Mouse (Mus musculus) MEL (cell line): ENCODE measurements around the gene Rcan1. TPM values are rescaled to one million over a fixed set of nuclear protein-coding genes. Genes with fewer than 3 reads are reported as not detected.
"Not testable (repeated sequence)": the region's sequence is repeated elsewhere in the genome, so short reads cannot be mapped to it uniquely, and the experiment has no call there.

Source experiments
- DNase-seq: peaks from one replicate; pipeline ENCODE4 v3.0.0; 2011; ENCODE audit warnings: low read depth, low spot score
- H3K27ac ChIP-seq: 2 replicates; pipeline ENCODE4 v1.5.1; 2012; ENCODE audit warnings: low read depth, mild to moderate bottlenecking, control low read depth, low read length, moderate library complexity; ENCODE audit not compliant: control insufficient read depth
- H3K27me3 ChIP-seq, 2 experiments: fragments of 150-350 bp in 1 of 2; sonication (generic) in 1 of 2; 2 replicates each; pipeline ENCODE4 v1.6.1; 2012; ENCODE audit warnings: low read length in 2 of 2, mild to moderate bottlenecking in 2 of 2, improper control_type of control experiment in 1 of 2, moderate library complexity in 1 of 2; ENCODE audit not compliant: insufficient read depth in 2 of 2, control insufficient read depth in 1 of 2
- H3K36me3 ChIP-seq, 2 experiments: 2 replicates each; pipeline ENCODE4 v1.6.1; 2012 to 2014; ENCODE audit warnings: low read length in 2 of 2, improper control_type of control experiment in 1 of 2, inconsistent platforms in 1 of 2, mild to moderate bottlenecking in 1 of 2; ENCODE audit not compliant: insufficient read depth in 2 of 2, control insufficient read depth in 1 of 2
- H3K4me1 ChIP-seq, 2 experiments: fragments of 150-350 bp in 1 of 2; sonication (generic) in 1 of 2; 2 replicates each; pipeline ENCODE4 v1.6.1; 2012; ENCODE audit warnings: low read length in 2 of 2, improper control_type of control experiment in 1 of 2, mild to moderate bottlenecking in 1 of 2; ENCODE audit not compliant: insufficient read depth in 2 of 2, control insufficient read depth in 1 of 2
- H3K4me3 ChIP-seq, 2 experiments: fragments of 150-350 bp in 1 of 2; sonication (generic) in 1 of 2; 2 replicates each; pipeline ENCODE4 v1.5.1; 2012; ENCODE audit warnings: low read depth in 2 of 2, low read length in 2 of 2, mild to moderate bottlenecking in 2 of 2, moderate library complexity in 2 of 2, control low read depth in 1 of 2, improper control_type of control experiment in 1 of 2; ENCODE audit not compliant: control insufficient read depth in 1 of 2, insufficient read depth in 1 of 2
- H3K79me2 ChIP-seq: 2 replicates; pipeline ENCODE4 v1.6.1; 2012; ENCODE audit warnings: mild to moderate bottlenecking, low read length, moderate library complexity; ENCODE audit not compliant: control insufficient read depth, poor library complexity, insufficient read depth
- H3K9ac ChIP-seq: 2 replicates; pipeline ENCODE4 v1.6.1; 2012; ENCODE audit warnings: low read depth, mild to moderate bottlenecking, control low read depth, low read length, moderate library complexity; ENCODE audit not compliant: control insufficient read depth, poor library complexity, severe bottlenecking
- H3K9me3 ChIP-seq: fragments of 150-350 bp; sonication (generic); replicated peaks from 2 replicates; pipeline ENCODE4 v1.6.1; 2012; ENCODE audit warnings: mild to moderate bottlenecking, low read length, improper control_type of control experiment, moderate library complexity; ENCODE audit not compliant: insufficient read depth
- CTCF ChIP-seq, 3 experiments: IDR thresholded peaks in 2 of 3; conservative IDR thresholded peaks in 1 of 3; 2 replicates each; pipeline ENCODE4 v1.5.1; 2011 to 2012; ENCODE audit warnings: low read length in 3 of 3, low read depth in 2 of 3, mild to moderate bottlenecking in 2 of 3, improper control_type of control experiment in 1 of 3, inconsistent platforms in 1 of 3, mixed read lengths in 1 of 3, moderate library complexity in 1 of 3; ENCODE audit not compliant: control insufficient read depth in 1 of 3, insufficient read depth in 1 of 3, poor library complexity in 1 of 3, severe bottlenecking in 1 of 3
- GABPA ChIP-seq: IDR thresholded peaks from 2 replicates; pipeline ENCODE4 v1.6.1; 2012; ENCODE audit warnings: low read depth, mild to moderate bottlenecking, inconsistent platforms, low read length, improper control_type of control experiment, moderate library complexity
- MAFK ChIP-seq: IDR thresholded peaks from 2 replicates; pipeline ENCODE4 v1.6.1; 2011; ENCODE audit warnings: low read depth, mild to moderate bottlenecking, low read length, improper control_type of control experiment, borderline replicate concordance
- MAZ ChIP-seq: IDR thresholded peaks from 2 replicates; pipeline ENCODE4 v1.6.1; 2012; ENCODE audit warnings: low read depth, mild to moderate bottlenecking, inconsistent platforms, low read length, improper control_type of control experiment
- MYB ChIP-seq: IDR thresholded peaks from 2 replicates; pipeline ENCODE4 v1.6.1; 2011; ENCODE audit warnings: mild to moderate bottlenecking, low read depth, low read length, improper control_type of control experiment
- MYC ChIP-seq: IDR thresholded peaks from 2 replicates; pipeline ENCODE4 v1.6.1; 2011; ENCODE audit warnings: low read depth, mild to moderate bottlenecking, low read length, improper control_type of control experiment, moderate library complexity
- NRF1 ChIP-seq: IDR thresholded peaks from 2 replicates; pipeline ENCODE4 v1.6.1; 2014; ENCODE audit warnings: low read depth, mild to moderate bottlenecking, inconsistent platforms, low read length, improper control_type of control experiment, moderate library complexity; ENCODE audit not compliant: poor library complexity, insufficient read depth, severe bottlenecking
- RAD21 ChIP-seq: IDR thresholded peaks from 2 replicates; pipeline ENCODE4 v1.6.1; 2011; ENCODE audit warnings: mild to moderate bottlenecking, low read depth, low read length, improper control_type of control experiment
- SMC3 ChIP-seq: IDR thresholded peaks from 2 replicates; pipeline ENCODE4 v1.6.1; 2011; ENCODE audit warnings: low read depth, low read length, improper control_type of control experiment
- USF1 ChIP-seq: IDR thresholded peaks from 2 replicates; pipeline ENCODE4 v1.6.1; 2014; ENCODE audit warnings: low read depth, mild to moderate bottlenecking, inconsistent platforms, low read length, improper control_type of control experiment, moderate library complexity
- ZC3H11A ChIP-seq: IDR thresholded peaks from 2 replicates; pipeline ENCODE4 v1.6.1; 2012; ENCODE audit warnings: low read depth, mild to moderate bottlenecking, inconsistent platforms, low read length, improper control_type of control experiment
- polyA plus RNA-seq, 2 experiments: library from polyadenylated mRNA; stranded (reverse) in 1 of 2; unstranded in 1 of 2; fragments of >175 nt in 1 of 2; fragments of >200 nt in 1 of 2; gene quantifications; 2 replicates each; pipeline versions ENCODE4 v1.2.1 to v1.2.4; 2012; ENCODE audit warnings: low replicate concordance in 2 of 2, low read depth in 1 of 2; ENCODE audit not compliant: insufficient read length in 2 of 2, insufficient read depth in 1 of 2, missing spikeins in 1 of 2
- total RNA-seq: library from RNA; depleted of rRNA; stranded (reverse); fragments of 300-350 nt; gene quantifications from 2 replicates; pipeline ENCODE4 v1.2.3, GENCODE M21; 2012

Gene Rcan1
- total and polyA plus RNA-seq, 3 experiments, result 9.5 to 14.6 TPM; not detected in 1

- no peak for TF ChIP-seq MYC
Measured at GRCm38 (mm10) chr16:92516139-92516538, 45.5 kb upstream of the Rcan1 start (continued).

- not testable (repeated sequence) for H3K36me3 ChIP-seq, H3K79me2 ChIP-seq, H3K4me3 ChIP-seq, DNase-seq, H3K4me1 ChIP-seq, H3K27ac ChIP-seq, H3K9me3 ChIP-seq, H3K9ac ChIP-seq, H3K27me3 ChIP-seq
Measured at GRCm38 (mm10) chr16:92514896-92515295, 44.2 kb upstream of the Rcan1 start.

GRCm38 (mm10) chr16:92511773-92512391 lies 41.2 kb upstream of the Rcan1 start:
- Histone ChIP-seq H3K27me3 (peaks cover 0 to 1% of the 10 kb centered on the region in 2 experiments; a peak in 3 of 4 replicates), H3K4me3 (no peak overlapping the region), H3K36me3 (no peaks in the 10 kb centered on the region), H3K79me2 (no peaks in the 10 kb centered on the region), H3K9me3 (no peaks in the 10 kb centered on the region), H3K27ac (no peak overlapping the region), H3K9ac (no peak overlapping the region), H3K4me1 (no peaks in the 10 kb centered on the region)
- DNase-seq, result peak; percentile 57
- peak; percentile 72 for TF ChIP-seq RAD21
- 0 out of 2 replicates have a peak, but pooled peaks have one; percentile 9 for TF ChIP-seq GABPA
- no peak for TF ChIP-seq MYB
- TF ChIP-seq MYC, result no peak
- peak; percentile 70 to 77 (median 77) for TF ChIP-seq CTCF (IDR thresholded peaks at IDR 0.05 in 2 of 3, conservative IDR thresholded peaks at IDR 0.05 in 1 of 3; ENCODE audit: control insufficient read depth in 1 of 3, insufficient read depth in 1 of 3, low read depth in 2 of 3, low read length in 3 of 3, poor library complexity in 1 of 3, severe bottlenecking in 1 of 3)
- TF ChIP-seq SMC3, result peak; percentile 81
- no peak for TF ChIP-seq NRF1
- peak; percentile 65 for TF ChIP-seq ZC3H11A
- TF ChIP-seq MAZ, result 0 out of 2 replicates have a peak, but pooled peaks have one; percentile 46
- TF ChIP-seq MAFK, result no peak
- TF ChIP-seq USF1, result no peak
